Mouse (Mus musculus): ENCODE measurements around the gene Plod2. TPM values are rescaled to one million over a fixed set of nuclear protein-coding genes. Genes with fewer than 3 reads are reported as not detected.

The Plod2 gene
- polyA plus RNA-seq (2014; fragmentation: Nextera tagmentation; extraction: Ambion mirVana) = 30.2 and 37.1 TPM in 2 replicates

- no peaks in the 10 kb centered on the region for H3K36me3 ChIP-seq (ENCODE audit: control insufficient read depth, insufficient read depth, low read length)
- H3K27ac ChIP-seq (ENCODE audit: low read depth, low read length) = peak within 1 kb of the TSS; percentile 69
- peak within 1 kb of the TSS; percentile 87 for H3K9ac ChIP-seq (ENCODE audit: low read depth, low read length)
- peak within 1 kb of the TSS; percentile 70 for H3K4me2 ChIP-seq (replicated peaks; ENCODE audit: low read depth, low read length)
- under 1% methylated on average over 61 of the region's 67 CpGs for WGBS
- H3K9me3 ChIP-seq (ENCODE audit: control insufficient read depth, low read length) = no peaks in the 10 kb centered on the region
- no peaks in the 10 kb centered on the region for H3K27me3 ChIP-seq (ENCODE audit: control insufficient read depth, insufficient read depth, low read length)
- ATAC-seq (ENCODE audit: low FRiP score, low TSS enrichment) = peak; percentile 96
- peak within 1 kb of the TSS; percentile 80 for H3K4me3 ChIP-seq (ENCODE audit: low read length)
- peaks cover 5% of the 10 kb centered on the region for H3K4me1 ChIP-seq (ENCODE audit: control insufficient read depth, insufficient read depth, low read length)
Observed at GRCm38 (mm10) chr9:92541977-92542561, at the start of gene Plod2. Gene Plod2 (plus strand): TSS chr9:92542223.

- WGBS = 42% methylated on average over 12 of the region's 12 CpGs
- no peak overlapping the region for H3K4me2 ChIP-seq (replicated peaks; ENCODE audit: low read depth, low read length)
- no peaks in the 10 kb centered on the region for H3K27me3 ChIP-seq (ENCODE audit: control insufficient read depth, insufficient read depth, low read length)
- no peaks in the 10 kb centered on the region for H3K4me1 ChIP-seq (ENCODE audit: control insufficient read depth, insufficient read depth, low read length)
- H3K4me3 ChIP-seq (ENCODE audit: low read length) = no peak overlapping the region
- H3K9me3 ChIP-seq (ENCODE audit: control insufficient read depth, low read length) = no peaks in the 10 kb centered on the region
- no peak overlapping the region for H3K27ac ChIP-seq (ENCODE audit: low read depth, low read length)
- H3K9ac ChIP-seq (ENCODE audit: low read depth, low read length) = no peak overlapping the region
- H3K36me3 ChIP-seq (ENCODE audit: control insufficient read depth, insufficient read depth, low read length) = no peaks in the 10 kb centered on the region
- ATAC-seq (ENCODE audit: low FRiP score, low TSS enrichment) = peak; percentile 81; the same call in 1 of the 2 replicates
Observed at GRCm38 (mm10) chr9:92499710-92500410, 42.2 kb upstream of the Plod2 start.

GRCm38 (mm10) chr9:92504256-92504655 lies 37.8 kb upstream of the Plod2 start:
- ATAC-seq (ENCODE audit: low FRiP score, low TSS enrichment) = no peak
- Histone ChIP-seq H3K9ac (ENCODE audit: low read depth, low read length) (no peak overlapping the region), H3K4me1 (ENCODE audit: control insufficient read depth, insufficient read depth, low read length) (no peaks in the 10 kb centered on the region), H3K27me3 (ENCODE audit: control insufficient read depth, insufficient read depth, low read length) (no peaks in the 10 kb centered on the region), H3K27ac (ENCODE audit: low read depth, low read length) (no peak overlapping the region), H3K4me3 (ENCODE audit: low read length) (no peak overlapping the region), H3K4me2 (replicated peaks; ENCODE audit: low read depth, low read length) (no peak overlapping the region), H3K36me3 (ENCODE audit: control insufficient read depth, insufficient read depth, low read length) (no peaks in the 10 kb centered on the region), H3K9me3 (ENCODE audit: control insufficient read depth, low read length) (no peaks in the 10 kb centered on the region)
- 46% methylated on average over 3 of the region's 3 CpGs for WGBS

GRCm38 (mm10) chr9:92504889-92505288 lies 37.1 kb upstream of the Plod2 start:
- H3K4me2 ChIP-seq (replicated peaks; ENCODE audit: low read depth, low read length) = no peak overlapping the region
- no peaks in the 10 kb centered on the region for H3K4me1 ChIP-seq (ENCODE audit: control insufficient read depth, insufficient read depth, low read length)
- no peaks in the 10 kb centered on the region for H3K36me3 ChIP-seq (ENCODE audit: control insufficient read depth, insufficient read depth, low read length)
- no peak for ATAC-seq (ENCODE audit: low FRiP score, low TSS enrichment)
- H3K9ac ChIP-seq (ENCODE audit: low read depth, low read length) = no peak overlapping the region
- no peaks in the 10 kb centered on the region for H3K9me3 ChIP-seq (ENCODE audit: control insufficient read depth, low read length)
- no peak overlapping the region for H3K4me3 ChIP-seq (ENCODE audit: low read length)
- WGBS = 57% methylated on average over 1 of the region's 1 CpGs
- no peaks in the 10 kb centered on the region for H3K27me3 ChIP-seq (ENCODE audit: control insufficient read depth, insufficient read depth, low read length)
- H3K27ac ChIP-seq (ENCODE audit: low read depth, low read length) = no peak overlapping the region

- ATAC-seq (ENCODE audit: low FRiP score, low TSS enrichment) = no peak
- H3K4me2 ChIP-seq (replicated peaks; ENCODE audit: low read depth, low read length) = no peak overlapping the region
- H3K36me3 ChIP-seq (ENCODE audit: control insufficient read depth, insufficient read depth, low read length) = no peaks in the 10 kb centered on the region
- H3K9me3 ChIP-seq (ENCODE audit: control insufficient read depth, low read length) = no peaks in the 10 kb centered on the region
- no peak overlapping the region for H3K4me3 ChIP-seq (ENCODE audit: low read length)
- H3K27ac ChIP-seq (ENCODE audit: low read depth, low read length) = no peak overlapping the region
- H3K4me1 ChIP-seq (ENCODE audit: control insufficient read depth, insufficient read depth, low read length) = no peaks in the 10 kb centered on the region
- H3K9ac ChIP-seq (ENCODE audit: low read depth, low read length) = no peak overlapping the region
- H3K27me3 ChIP-seq (ENCODE audit: control insufficient read depth, insufficient read depth, low read length) = no peaks in the 10 kb centered on the region
Observed at GRCm38 (mm10) chr9:92511696-92512095, 30.3 kb upstream of the Plod2 start.

GRCm38 (mm10) chr9:92517036-92517435 lies 25.0 kb upstream of the Plod2 start:
- H3K4me2 ChIP-seq (replicated peaks; ENCODE audit: low read depth, low read length) = no peak overlapping the region
- no peak overlapping the region for H3K9ac ChIP-seq (ENCODE audit: low read depth, low read length)
- no peaks in the 10 kb centered on the region for H3K27me3 ChIP-seq (ENCODE audit: control insufficient read depth, insufficient read depth, low read length)
- H3K36me3 ChIP-seq (ENCODE audit: control insufficient read depth, insufficient read depth, low read length) = no peaks in the 10 kb centered on the region
- no peaks in the 10 kb centered on the region for H3K4me1 ChIP-seq (ENCODE audit: control insufficient read depth, insufficient read depth, low read length)
- no peak for ATAC-seq (ENCODE audit: low FRiP score, low TSS enrichment)
- peaks cover 5% of the 10 kb centered on the region for H3K9me3 ChIP-seq (ENCODE audit: control insufficient read depth, low read length)
- 92% methylated on average over 12 of the region's 12 CpGs for WGBS
- no peak overlapping the region for H3K4me3 ChIP-seq (ENCODE audit: low read length)
- H3K27ac ChIP-seq (ENCODE audit: low read depth, low read length) = no peak overlapping the region

- 91% methylated on average over 10 of the region's 10 CpGs for WGBS
- no peak for ATAC-seq (ENCODE audit: low FRiP score, low TSS enrichment)
Observed at GRCm38 (mm10) chr9:92520751-92521150, 21.3 kb upstream of the Plod2 start.

GRCm38 (mm10) chr9:92524506-92524905 lies 17.5 kb upstream of the Plod2 start:
- Histone ChIP-seq H3K27ac (ENCODE audit: low read depth, low read length) (no peak overlapping the region), H3K4me1 (ENCODE audit: control insufficient read depth, insufficient read depth, low read length) (no peaks in the 10 kb centered on the region), H3K9me3 (ENCODE audit: control insufficient read depth, low read length) (no peaks in the 10 kb centered on the region), H3K4me2 (replicated peaks; ENCODE audit: low read depth, low read length) (no peak overlapping the region), H3K9ac (ENCODE audit: low read depth, low read length) (no peak overlapping the region), H3K36me3 (ENCODE audit: control insufficient read depth, insufficient read depth, low read length) (no peaks in the 10 kb centered on the region), H3K27me3 (ENCODE audit: control insufficient read depth, insufficient read depth, low read length) (no peaks in the 10 kb centered on the region), H3K4me3 (ENCODE audit: low read length) (no peak overlapping the region)
- ATAC-seq (ENCODE audit: low FRiP score, low TSS enrichment) = no peak
- 82% methylated on average over 4 of the region's 4 CpGs for WGBS

More at GRCm38 (mm10) chr9:92520751-92521150, 21.3 kb upstream of the Plod2 start:
- no peak overlapping the region for H3K4me2 ChIP-seq (replicated peaks; ENCODE audit: low read depth, low read length)
- H3K27me3 ChIP-seq (ENCODE audit: control insufficient read depth, insufficient read depth, low read length) = no peaks in the 10 kb centered on the region
- H3K4me3 ChIP-seq (ENCODE audit: low read length) = no peak overlapping the region
- H3K4me1 ChIP-seq (ENCODE audit: control insufficient read depth, insufficient read depth, low read length) = no peaks in the 10 kb centered on the region
- no peak overlapping the region for H3K9ac ChIP-seq (ENCODE audit: low read depth, low read length)
- no peak overlapping the region for H3K27ac ChIP-seq (ENCODE audit: low read depth, low read length)
- no peaks in the 10 kb centered on the region for H3K36me3 ChIP-seq (ENCODE audit: control insufficient read depth, insufficient read depth, low read length)
- peaks cover 5% of the 10 kb centered on the region for H3K9me3 ChIP-seq (ENCODE audit: control insufficient read depth, low read length)

- Histone ChIP-seq H3K4me3 (ENCODE audit: low read length) (no peak overlapping the region), H3K36me3 (ENCODE audit: control insufficient read depth, insufficient read depth, low read length) (no peaks in the 10 kb centered on the region), H3K4me2 (replicated peaks; ENCODE audit: low read depth, low read length) (no peak overlapping the region), H3K27me3 (ENCODE audit: control insufficient read depth, insufficient read depth, low read length) (no peaks in the 10 kb centered on the region), H3K27ac (ENCODE audit: low read depth, low read length) (no peak overlapping the region), H3K9ac (ENCODE audit: low read depth, low read length) (no peak overlapping the region), H3K4me1 (ENCODE audit: control insufficient read depth, insufficient read depth, low read length) (no peaks in the 10 kb centered on the region), H3K9me3 (ENCODE audit: control insufficient read depth, low read length) (no peaks in the 10 kb centered on the region)
- no peak for ATAC-seq (ENCODE audit: low FRiP score, low TSS enrichment)
- WGBS = 81% methylated on average over 3 of the region's 3 CpGs
Observed at GRCm38 (mm10) chr9:92530055-92530454, 12.0 kb upstream of the Plod2 start.
